9 mouse cellular contexts compared by ENCODE assay signal in the genomic region with DNA sequence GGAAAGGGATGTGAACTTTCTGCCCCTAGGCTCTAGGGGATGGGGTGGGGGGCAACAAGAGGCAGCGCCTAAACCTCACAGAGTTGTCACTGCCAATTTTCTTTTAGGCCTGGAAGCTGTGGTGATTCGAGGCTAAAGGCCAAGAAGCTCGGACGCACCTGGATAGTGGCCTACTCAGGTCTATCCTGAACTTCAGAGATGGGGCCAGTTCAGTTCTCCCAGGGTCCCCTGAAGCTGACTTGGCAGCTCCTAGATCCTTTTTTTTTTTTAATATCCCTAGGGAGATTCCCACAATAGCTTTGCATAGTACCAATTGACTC. TPM values are rescaled to one million over a fixed set of nuclear protein-coding genes. Genes with fewer than 3 reads are reported as not detected.
DNase-seq lines count a peak whose midpoint lies in the region; ATAC-seq and TF ChIP-seq lines count a peak whose summit lies in the region.
"Had no signal": no experiment of that assay in that cellular context is flagged by ENCODE, and none has a peak within 500 bp of the region (broad histone marks: within the 10 kb centered on the region; RNA-seq: fewer than 3 reads in every experiment).

No protein-coding gene starts in this region.

- H3K4me3 ChIP-seq in heart, embryonic 10.5 days = peak overlapping the region; percentile 77
- H3K4me3 ChIP-seq in testis, adult 2 months (ENCODE audit: control insufficient read depth, low read depth, low read length) = peak overlapping the region; percentile 44
- H3K4me3 ChIP-seq in liver, embryonic 11.5 days (ENCODE audit: low read depth, low read length) = peak overlapping the region; percentile 61
- peak overlapping the region; percentile 64 for H3K4me3 ChIP-seq in stomach, embryonic 16.5 days (replicated peaks; ENCODE audit: low read length)

- no peak for DNase-seq in heart, embryonic 10.5 days (ENCODE audit: low spot score)
- no peak for DNase-seq in heart, postnatal 25 days (ENCODE audit: low spot score)
- DNase-seq in testis, postnatal 14 days (ENCODE audit: low spot score) = no peak
- DNase-seq in liver, embryonic 11.5 days (ENCODE audit: low spot score) = no peak
- DNase-seq in adrenal gland, adult (ENCODE audit: inconsistent age in 2 of 2, low spot score in 1 of 2) = no peak
- no peak for DNase-seq in left cerebral cortex, adult 18-20 months (ENCODE audit: low spot score in 2 of 2)

- intact Hi-C loops in heart, postnatal 25 days (cut with DNase I) = loop anchor here (5.0 kb wide), 2 partner anchors 45 to 65 kb away; no protein-coding TSS in a partner anchor

- TF ChIP-seq POLR2A in testis, adult 2 months (IDR thresholded peaks at IDR 0.05; ENCODE audit: control insufficient read depth, low read depth, low read length) = no peak

- no peak for TF ChIP-seq CTCF in testis, adult 2 months (IDR thresholded peaks at IDR 0.05; ENCODE audit: control insufficient read depth, insufficient read depth, insufficient replicate concordance, low read depth, low read length)

- H3K27ac ChIP-seq in heart, embryonic 10.5 days = peak overlapping the region; percentile 89
- peak overlapping the region; percentile 5; the same call in 1 of the 2 replicates for H3K27ac ChIP-seq in testis, adult 2 months (ENCODE audit: control insufficient read depth, insufficient read depth, low read depth, low read length)
- no peak overlapping the region for H3K27ac ChIP-seq in liver, embryonic 11.5 days (ENCODE audit: low read depth, low read length)
- H3K27ac ChIP-seq in stomach, embryonic 16.5 days (ENCODE audit: low read length) = peak overlapping the region; percentile 73

- no peaks in the 10 kb centered on the region for H3K9me3 ChIP-seq in heart, embryonic 10.5 days
- H3K9me3 ChIP-seq in liver, embryonic 11.5 days (ENCODE audit: control insufficient read depth, low read length) = no peaks in the 10 kb centered on the region
- no peaks in the 10 kb centered on the region for H3K9me3 ChIP-seq in stomach, embryonic 16.5 days (replicated peaks; ENCODE audit: control insufficient read depth, low read length)

- peak overlapping the region; percentile 77 for H3K4me2 ChIP-seq in liver, embryonic 11.5 days
- peak overlapping the region; percentile 81 for H3K4me2 ChIP-seq in stomach, embryonic 16.5 days (ENCODE audit: low read depth, low read length)

- no peaks in the 10 kb centered on the region for H3K36me3 ChIP-seq in heart, embryonic 10.5 days
- no peaks in the 10 kb centered on the region for H3K36me3 ChIP-seq in testis, adult 2 months (ENCODE audit: control insufficient read depth, insufficient read depth, low read length)
- H3K36me3 ChIP-seq in liver, embryonic 11.5 days (ENCODE audit: control insufficient read depth, insufficient read depth, low read length) = no peaks in the 10 kb centered on the region
- H3K36me3 ChIP-seq in stomach, embryonic 16.5 days (ENCODE audit: control insufficient read depth, insufficient read depth, low read length) = no peaks in the 10 kb centered on the region

- no peak overlapping the region for H3K9ac ChIP-seq in liver, embryonic 11.5 days (ENCODE audit: low read depth, low read length)
- peak overlapping the region; percentile 75 for H3K9ac ChIP-seq in stomach, embryonic 16.5 days (ENCODE audit: low read length)

- ATAC-seq in liver, embryonic 11.5 days (replicated peaks; ENCODE audit: low FRiP score) = no peak
- no peak for ATAC-seq in stomach, embryonic 16.5 days (ENCODE audit: insufficient read depth, low FRiP score)

- H3K27me3 ChIP-seq in heart, embryonic 10.5 days (ENCODE audit: insufficient read depth, poor library complexity, severe bottlenecking) = peaks cover 98% of the 10 kb centered on the region
- peaks cover 2% of the 10 kb centered on the region; the same call in 1 of the 2 replicates for H3K27me3 ChIP-seq in testis, adult 2 months (ENCODE audit: control insufficient read depth, insufficient read depth, low read length)
- peaks cover 99% of the 10 kb centered on the region for H3K27me3 ChIP-seq in liver, embryonic 11.5 days (replicated peaks; ENCODE audit: control insufficient read depth, insufficient read depth, low read length)
- H3K27me3 ChIP-seq in stomach, embryonic 16.5 days (ENCODE audit: control insufficient read depth, insufficient read depth, low read length) = peaks cover 32% of the 10 kb centered on the region

- 20% methylated on average over 4 of the region's 4 CpGs for WGBS in heart, embryonic 10.5 days
- 17% methylated on average over 4 of the region's 4 CpGs for WGBS in liver, embryonic 11.5 days
- 55% methylated on average over 4 of the region's 4 CpGs for WGBS in stomach, embryonic 16.5 days

- peaks cover 65% of the 10 kb centered on the region for H3K4me1 ChIP-seq in heart, embryonic 10.5 days
- peaks cover 25% of the 10 kb centered on the region for H3K4me1 ChIP-seq in testis, adult 2 months (ENCODE audit: control insufficient read depth, insufficient read depth, low read length)
- H3K4me1 ChIP-seq in liver, embryonic 11.5 days (replicated peaks; ENCODE audit: control insufficient read depth, insufficient read depth, low read length) = peaks cover 14% of the 10 kb centered on the region; the same call in 1 of the 2 replicates
- peaks cover 16% of the 10 kb centered on the region for H3K4me1 ChIP-seq in stomach, embryonic 16.5 days (ENCODE audit: control insufficient read depth, insufficient read depth, low read length)

RNA-seq across cellular contexts. Expression of gene Ntn1, which starts 13.2 kb away (rescaled TPM):
- 7.0 and 16.2 TPM in 2 replicates for polyA plus RNA-seq in heart, embryonic 10.5 days (2016; fragmentation: Nextera tagmentation; extraction: Ambion mirVana)
- 10 to 100 TPM; 53.0 to 54.8 TPM for total RNA-seq in heart, postnatal 25 days (2021)
- 1.6 and 2.4 TPM in 2 replicates for polyA plus RNA-seq in testis, adult 2 months (2012; rRNA removed)
- 0.13 and 0.40 TPM in 2 replicates for polyA plus RNA-seq in liver, embryonic 11.5 days (2014; fragmentation: Nextera tagmentation; extraction: Ambion mirVana)
- polyA plus RNA-seq in stomach, embryonic 16.5 days (2015; fragmentation: Nextera tagmentation; extraction: Ambion mirVana) = 11.3 and 13.5 TPM in 2 replicates
- total RNA-seq in left cerebral cortex, adult 18-20 months (2021) = 1 to 10 TPM; 6.2 to 7.6 TPM
- total RNA-seq: granulocyte monocyte progenitor cell, adult 5-6 weeks had no signal

RNA-seq across cellular contexts. Expression of gene Pik3r5, which starts 44.5 kb away (rescaled TPM):
- 0.07 and 0.48 TPM in 2 replicates for polyA plus RNA-seq in heart, embryonic 10.5 days (2016; fragmentation: Nextera tagmentation; extraction: Ambion mirVana)
- 1 to 10 TPM in 1 of 2 experiments, under 1 TPM in 1; 0.70 to 1.1 TPM for total RNA-seq in heart, postnatal 25 days (2021)
- polyA plus RNA-seq in testis, adult 2 months (2012; rRNA removed) = 0.69 and 0.77 TPM in 2 replicates
- 0.56 and 0.84 TPM in 2 replicates for polyA plus RNA-seq in liver, embryonic 11.5 days (2014; fragmentation: Nextera tagmentation; extraction: Ambion mirVana)
- polyA plus RNA-seq in stomach, embryonic 16.5 days (2015; fragmentation: Nextera tagmentation; extraction: Ambion mirVana) = 0.65 and 0.79 TPM in 2 replicates
- total RNA-seq in left cerebral cortex, adult 18-20 months (2021) = 1 to 10 TPM; 2.7 to 2.8 TPM
